Mouse (Mus musculus) heart, adult 2 months (tissue): ENCODE measurements at regions not wholly inside any gene's neighbourhood (a gene's known extent, or its start where the extent isn't known, plus 50 kb on each side); places are given as distances from the start of the nearest gene placed in this dataset.

Experiments
- CTCF ChIP-seq: fragments of 200-600 bp; IDR thresholded peaks from 2 replicates; pipeline ENCODE4 v1.8.1; 2022; ENCODE audit warnings: antibody characterized with exemption, mild to moderate bottlenecking, moderate library complexity
- EP300 ChIP-seq: fragments of 200-500 bp; IDR thresholded peaks from 2 replicates; pipeline ENCODE4 v1.6.1; 2011; ENCODE audit warnings: low read depth, low read length, control low read depth; ENCODE audit not compliant: insufficient read depth

DNA sequence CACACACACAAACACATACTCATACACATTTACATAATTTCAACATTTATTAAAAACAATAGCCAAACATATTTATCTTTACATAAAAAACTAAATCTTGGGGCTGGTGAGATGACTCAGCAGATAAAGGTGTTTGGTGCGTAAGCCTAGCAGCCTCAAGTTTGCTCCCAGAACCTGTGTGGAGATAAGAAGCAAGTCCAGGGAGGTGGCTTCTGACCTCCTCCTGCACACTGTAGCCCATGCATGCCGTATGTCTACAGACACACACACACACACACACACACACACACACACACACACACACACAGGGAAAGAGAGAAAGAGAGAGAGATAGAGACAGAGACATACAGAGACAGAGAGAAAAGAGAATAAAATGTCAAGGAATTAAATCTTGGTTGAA is 401.1 kb downstream of the Klf5 start:
- no peak for TF ChIP-seq EP300
- no peak for TF ChIP-seq CTCF
